Mouse (Mus musculus): ENCODE data around the gene Pigo.
A peak's percentile ranks its signal among the peaks of the same experiment; 100 is the strongest.

DNA sequence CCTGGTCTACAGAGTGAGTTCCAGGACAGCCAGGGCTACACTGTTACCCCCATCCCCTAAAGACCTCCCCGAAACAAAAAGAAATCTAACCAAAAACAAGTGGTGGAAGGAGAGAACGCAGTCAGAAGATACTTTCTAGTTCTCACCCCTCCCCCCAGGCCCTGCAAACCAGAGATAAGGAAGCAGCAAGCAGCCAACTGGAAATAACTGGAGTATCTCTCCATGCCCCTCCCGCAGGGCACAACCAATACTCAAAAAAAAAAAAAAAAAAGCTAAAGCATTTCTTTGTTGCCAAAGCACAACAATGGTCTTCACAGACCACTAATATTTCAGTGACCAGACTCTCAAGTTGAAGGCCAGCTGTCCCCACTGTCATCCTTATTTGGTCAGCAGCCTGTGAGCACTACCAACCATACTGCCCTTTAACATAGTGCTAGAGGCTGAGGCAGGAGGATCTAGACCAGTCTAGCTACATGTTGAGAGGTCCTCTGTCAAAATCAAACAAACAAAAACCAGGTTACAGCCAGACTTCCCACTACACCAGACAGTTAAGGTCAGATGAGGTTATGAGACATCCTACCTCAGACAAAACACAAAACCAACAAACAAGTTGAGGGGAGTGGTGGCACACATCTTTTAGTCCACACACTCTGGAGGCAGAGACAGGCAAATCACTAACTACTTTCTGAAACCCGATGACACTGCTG is 12.4 kb upstream of the Pigo start:
- TF ChIP-seq CTCF (IDR thresholded peaks at IDR 0.05; ENCODE audit: low read depth) (no peak; the same call in 1 of the 2 replicates), EP300 (IDR thresholded peaks at IDR 0.05; ENCODE audit: low read depth) (peak; percentile 95)

All from liver, embryonic 14.5 days (tissue).